Mouse (Mus musculus) CD8-positive naive resting alpha-beta T cell, adult 2 months (primary cell): ENCODE data around the gene Ddah2.

Experiments used
- DNase-seq, 2 experiments: peaks; one replicate each; pipeline ENCODE4 v3.0.0; 2022; ENCODE audit warnings: low read depth in 2 of 2, low spot score in 2 of 2

The Ddah2 gene

DNA sequence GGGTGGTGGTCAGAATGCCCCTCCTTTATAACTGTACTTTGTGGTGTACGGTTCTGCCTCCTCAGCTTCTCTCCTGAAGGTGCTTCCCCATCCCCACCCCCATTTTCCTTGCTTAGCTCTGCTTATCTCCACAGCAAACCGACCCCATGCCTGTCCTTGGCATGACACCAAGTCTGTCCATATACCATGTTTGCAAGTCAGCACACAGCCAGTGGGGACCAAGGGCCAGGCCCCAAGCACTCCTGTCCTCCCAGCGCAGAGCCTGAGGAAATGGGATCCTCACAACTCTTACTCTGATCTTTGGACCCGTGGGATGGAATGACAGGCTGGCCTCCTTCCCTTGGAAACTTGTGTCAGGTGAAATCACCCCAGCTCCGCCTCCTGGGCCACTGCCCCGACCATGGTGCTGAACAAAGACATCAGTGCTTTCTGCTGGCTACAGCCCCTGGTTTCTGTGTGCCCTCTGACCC, 44.4 kb downstream of the Ddah2 start:
- DNase-seq = no peak

DNA sequence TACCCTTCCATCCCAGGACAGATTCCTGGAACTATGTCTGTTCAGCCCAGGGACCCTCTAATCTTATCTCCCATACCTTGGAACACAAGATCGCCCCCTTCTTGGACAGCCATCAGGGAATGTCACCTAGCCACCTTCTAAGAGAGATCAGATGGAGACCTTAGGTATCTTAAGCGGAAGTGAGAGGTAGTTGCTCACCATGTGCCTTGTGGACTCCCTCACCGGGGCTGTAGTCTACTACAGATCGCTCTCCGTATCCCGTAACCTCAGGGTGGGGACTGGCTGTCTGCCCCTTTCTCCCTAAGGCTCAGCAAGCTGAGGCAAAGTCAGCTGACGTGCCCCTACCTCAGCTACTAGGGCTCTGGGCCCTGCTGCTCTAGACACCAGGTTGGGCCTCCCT, 45.2 kb downstream of the Ddah2 start:
- no peak for DNase-seq

DNA sequence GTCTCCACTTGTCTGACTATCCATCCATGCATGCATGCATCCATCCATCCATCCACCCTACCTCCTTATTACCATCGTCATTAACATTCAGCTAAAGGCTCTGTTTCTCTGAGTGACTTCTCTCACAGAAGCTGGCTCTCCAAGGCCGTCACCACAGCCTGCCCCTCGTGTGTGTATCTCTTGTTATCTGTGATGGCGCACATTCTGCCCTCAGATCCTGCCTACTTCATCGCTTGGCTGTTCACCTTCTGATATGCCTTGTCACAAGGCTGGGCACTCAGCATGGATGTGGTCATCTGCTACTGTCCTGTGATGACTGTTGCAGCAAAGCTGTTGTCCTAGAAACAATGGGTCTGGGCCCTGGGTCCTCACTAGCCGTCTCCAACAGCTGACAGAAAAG, 45.9 kb downstream of the Ddah2 start:
- DNase-seq = no peak

DNA sequence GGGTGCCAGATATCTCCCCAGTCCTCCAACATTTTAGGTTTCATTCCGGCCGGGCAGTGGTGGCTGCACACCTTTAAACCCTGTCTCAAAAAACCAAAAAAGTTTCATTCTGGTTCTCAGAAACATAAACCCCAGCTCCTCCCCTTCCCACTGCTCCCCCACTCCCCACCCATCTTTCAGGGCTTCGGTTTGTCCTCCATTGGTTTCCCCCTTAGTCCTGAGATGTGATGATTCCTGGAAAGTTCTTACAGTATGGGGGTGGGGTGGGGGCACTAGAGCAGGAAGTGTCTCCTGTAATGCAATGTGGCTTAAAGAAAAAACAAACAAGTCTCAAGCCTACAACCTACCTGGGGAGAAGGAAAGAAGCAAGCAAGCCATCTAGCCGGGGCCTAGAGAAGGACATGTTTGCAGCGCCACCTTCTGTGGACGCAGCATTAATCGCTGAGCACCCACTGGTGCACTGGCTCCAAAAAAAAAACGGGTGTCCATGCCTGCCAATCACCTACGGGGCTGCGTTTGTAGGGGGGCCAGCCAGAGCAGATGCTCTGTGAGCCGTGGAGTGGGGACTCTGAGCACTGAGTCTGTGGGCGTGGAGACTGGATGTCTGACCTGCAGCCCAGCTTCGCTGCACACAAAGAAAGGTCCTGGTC, 47.0 kb downstream of the Ddah2 start:
- no peak for DNase-seq

DNA sequence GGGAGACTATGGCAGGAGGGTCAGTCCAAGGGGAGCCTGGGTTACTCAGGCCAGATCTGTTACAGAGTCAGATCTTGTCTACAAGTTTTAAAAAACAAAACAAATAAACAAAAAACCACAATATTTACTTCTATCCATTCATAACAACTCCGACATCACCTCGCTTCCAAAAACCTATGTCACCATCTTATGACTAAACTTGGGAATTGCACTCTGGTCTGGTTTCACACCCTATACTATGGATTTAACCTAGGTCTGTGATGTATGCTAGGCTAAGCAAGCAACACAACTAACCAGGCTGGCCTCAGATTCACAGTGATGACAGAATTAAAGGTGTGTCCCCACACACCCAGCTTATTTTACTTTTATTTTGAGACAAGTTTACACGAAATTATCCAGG, 47.7 kb downstream of the Ddah2 start:
- DNase-seq = no peak

DNA sequence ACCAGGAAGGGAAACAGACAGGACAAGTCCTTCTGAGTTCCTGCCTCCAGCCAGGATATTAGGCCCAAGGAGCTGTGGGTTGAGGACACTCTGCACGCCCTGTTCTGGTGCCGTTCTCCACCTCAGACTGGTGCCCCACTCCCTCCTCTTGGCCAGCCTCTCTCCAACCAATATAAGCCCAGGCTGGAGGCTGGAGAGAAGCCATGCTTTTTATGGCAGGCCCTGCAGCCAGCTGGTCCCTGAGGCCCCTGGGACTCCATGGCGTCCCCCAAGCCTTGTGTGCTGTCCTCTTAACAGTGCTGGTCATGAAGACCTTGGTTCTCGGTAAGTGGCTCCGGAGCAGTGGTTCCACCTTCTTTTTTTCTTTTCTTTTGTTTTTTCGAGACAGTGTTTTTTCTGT, 49.3 kb downstream of the Ddah2 start, which contains the start of gene Ly6g5c:
Gene Ly6g5c (plus strand): TSS at position 183 of the 400 bp plus-strand sequence.
- no peak for DNase-seq
